Mouse (Mus musculus) brown adipose tissue, adult 24 weeks (tissue): Measurements from ENCODE around the gene Myo5a. TPM values are rescaled to one million over a fixed set of nuclear protein-coding genes. Genes with fewer than 3 reads are reported as not detected.

Experiments used
- H3K27ac ChIP-seq: fragments of 200-500 bp; replicated peaks from 2 replicates; pipeline ENCODE4 v1.5.1; 2012; ENCODE audit warnings: low read depth, mild to moderate bottlenecking, low read length
- H3K4me1 ChIP-seq: fragments of 200-500 bp; 2 replicates; pipeline ENCODE4 v1.6.1; 2012; ENCODE audit warnings: low read length, mixed read lengths; ENCODE audit not compliant: control insufficient read depth, insufficient read depth, insufficient read length
- H3K4me3 ChIP-seq: fragments of 200-500 bp; 2 replicates; pipeline ENCODE4 v1.5.1; 2012; ENCODE audit warnings: low read depth, mild to moderate bottlenecking, low read length, moderate library complexity; ENCODE audit not compliant: insufficient read depth
- polyA plus RNA-seq: library from polyadenylated mRNA; stranded (reverse); fragments of >200 nt; gene quantifications from 2 replicates; pipeline ENCODE4 v1.2.4, GENCODE M21; 2012; ENCODE audit not compliant: missing spikeins, insufficient read depth, insufficient read length

Gene Myo5a
- polyA plus RNA-seq, 1 experiment = 66.6 TPM

DNA sequence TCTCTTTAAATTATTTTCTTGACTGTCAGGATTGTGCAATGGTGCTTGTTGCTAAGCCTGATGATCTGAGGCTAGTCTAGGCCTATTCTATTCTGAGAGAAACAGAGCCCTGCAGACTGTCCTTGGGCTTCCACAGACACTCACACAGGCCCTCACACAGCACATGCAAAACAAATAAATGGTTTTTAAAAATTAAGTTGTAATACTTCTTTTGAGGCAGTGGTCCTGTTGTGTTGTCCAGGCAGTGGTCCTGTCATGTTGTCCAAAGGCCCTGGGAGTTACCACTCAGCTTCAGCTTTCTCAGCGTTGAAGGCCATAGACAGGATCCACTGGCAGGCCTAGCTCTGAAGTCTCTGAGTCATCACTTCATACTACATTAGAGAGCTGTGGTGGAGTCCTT is 130.7 kb downstream of the Myo5a start:
- H3K4me1 ChIP-seq = no peaks in the 10 kb centered on the region
- H3K4me3 ChIP-seq = no peak overlapping the region
- no peak overlapping the region for H3K27ac ChIP-seq

DNA sequence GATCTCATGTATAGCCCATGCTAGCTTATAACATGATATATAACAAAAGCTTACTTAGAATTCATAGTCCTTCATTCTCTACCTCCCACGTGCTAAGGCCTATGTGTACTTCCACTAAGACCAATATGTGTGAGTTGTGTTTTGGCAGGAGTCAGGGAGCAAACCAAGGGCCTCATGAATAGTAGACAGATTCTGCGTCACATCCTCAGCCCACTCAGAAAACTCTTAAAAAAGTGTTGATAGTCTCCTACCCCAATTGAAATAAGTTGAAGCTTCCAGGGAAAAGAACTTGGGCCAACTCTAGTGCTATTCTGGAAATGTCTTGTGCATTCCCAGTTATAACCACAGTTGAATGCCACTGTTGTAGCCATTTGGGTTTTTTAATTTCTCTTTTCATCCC is 131.2 kb downstream of the Myo5a start:
- Histone ChIP-seq H3K27ac (no peak overlapping the region), H3K4me3 (no peak overlapping the region), H3K4me1 (no peaks in the 10 kb centered on the region)

DNA sequence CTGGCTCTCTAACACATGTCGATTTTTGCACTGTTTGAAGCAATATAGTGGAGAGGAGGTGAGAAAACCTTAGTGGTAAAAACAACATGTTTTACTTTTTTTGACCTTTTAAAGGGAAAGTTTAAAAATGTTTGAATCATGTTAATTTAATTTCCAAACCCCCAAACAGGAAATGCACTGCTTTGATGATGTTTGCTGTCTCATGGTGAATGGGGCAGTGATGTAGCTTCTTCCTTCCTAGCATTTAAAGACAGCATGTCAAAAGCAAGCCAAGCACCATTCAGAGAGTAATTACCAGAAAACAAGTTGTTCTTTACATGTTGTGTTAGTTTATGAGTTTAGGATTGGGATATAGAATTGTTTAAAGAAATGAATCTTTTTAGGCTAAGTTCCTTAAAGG is 138.4 kb downstream of the Myo5a start:
- H3K4me1 ChIP-seq = no peaks in the 10 kb centered on the region
- no peak overlapping the region for H3K27ac ChIP-seq

DNA sequence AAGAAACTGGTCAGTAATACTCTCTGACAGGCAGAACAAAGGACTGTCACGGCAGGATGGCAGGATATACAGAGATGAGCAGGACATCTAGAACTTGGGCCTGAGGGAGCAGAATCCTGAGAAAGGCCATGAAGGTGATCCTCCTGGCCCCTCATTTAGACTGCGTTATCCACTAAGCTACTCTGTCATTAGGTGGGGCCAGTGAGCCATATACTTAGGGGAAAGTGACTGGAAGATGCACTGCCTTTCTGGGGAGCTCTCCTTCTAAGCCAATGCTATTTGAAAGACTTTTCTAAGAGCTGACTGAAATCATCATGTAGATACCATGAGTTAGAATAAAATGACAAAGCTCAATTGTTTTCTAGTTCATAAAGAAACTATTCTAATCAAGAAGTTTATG is 139.5 kb downstream of the Myo5a start:
- no peak overlapping the region for H3K4me3 ChIP-seq
- H3K27ac ChIP-seq = no peak overlapping the region
- no peaks in the 10 kb centered on the region for H3K4me1 ChIP-seq

More for the DNA sequence above, 138.4 kb downstream of the Myo5a start:
- no peak overlapping the region for H3K4me3 ChIP-seq

DNA sequence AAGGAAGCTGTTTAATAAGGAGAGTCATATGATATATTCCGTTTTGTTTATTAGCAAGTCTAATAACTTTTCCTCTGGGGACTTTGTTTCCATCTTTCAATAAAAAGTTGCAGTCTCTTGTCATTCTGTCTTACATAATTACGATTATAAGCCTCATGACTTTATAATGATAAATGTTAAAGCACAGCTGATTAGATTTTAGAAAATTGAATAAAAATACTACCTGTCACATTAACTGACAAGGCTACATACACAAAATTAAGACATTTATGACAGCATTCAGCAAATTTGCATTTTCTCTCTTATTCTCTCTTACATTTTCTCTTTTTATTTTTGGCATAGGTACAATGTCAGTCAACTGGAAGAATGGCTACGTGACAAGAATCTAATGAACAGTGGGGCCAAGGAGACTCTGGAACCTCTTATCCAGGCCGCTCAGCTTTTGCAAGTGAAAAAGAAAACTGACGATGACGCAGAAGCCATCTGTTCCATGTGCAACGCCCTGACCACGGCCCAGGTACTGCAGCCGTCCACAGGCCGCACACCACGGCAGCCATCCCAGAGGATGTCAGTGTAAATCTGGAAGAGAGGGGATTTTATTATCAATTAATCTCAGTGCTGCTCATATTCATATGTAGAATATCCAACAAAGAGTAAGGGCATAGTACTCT is 144.1 kb downstream of the Myo5a start:
- Histone ChIP-seq H3K27ac (no peak overlapping the region), H3K4me3 (no peak overlapping the region), H3K4me1 (no peaks in the 10 kb centered on the region)

DNA sequence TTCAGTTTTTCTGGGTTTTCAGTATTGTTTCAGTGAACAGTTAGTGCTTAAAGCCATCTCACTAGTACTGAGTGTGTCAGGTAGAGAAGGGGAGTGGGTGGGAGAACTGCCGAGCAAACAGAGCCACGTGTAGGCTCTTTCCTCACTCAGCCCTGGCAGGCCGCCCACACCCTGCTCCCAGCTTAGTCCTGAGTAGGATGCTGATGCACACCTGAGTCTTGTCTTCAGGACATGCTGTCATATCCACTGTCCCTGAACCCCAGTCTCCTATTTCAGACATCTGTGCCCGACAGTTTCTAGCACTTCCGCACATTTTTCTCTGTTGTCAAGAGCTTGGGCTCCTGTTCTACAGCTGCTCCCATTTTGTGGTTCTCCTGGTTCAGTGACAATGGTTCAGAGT is 149.1 kb downstream of the Myo5a start:
- H3K27ac ChIP-seq = no peak overlapping the region
- no peak overlapping the region for H3K4me3 ChIP-seq
- H3K4me1 ChIP-seq = no peaks in the 10 kb centered on the region

DNA sequence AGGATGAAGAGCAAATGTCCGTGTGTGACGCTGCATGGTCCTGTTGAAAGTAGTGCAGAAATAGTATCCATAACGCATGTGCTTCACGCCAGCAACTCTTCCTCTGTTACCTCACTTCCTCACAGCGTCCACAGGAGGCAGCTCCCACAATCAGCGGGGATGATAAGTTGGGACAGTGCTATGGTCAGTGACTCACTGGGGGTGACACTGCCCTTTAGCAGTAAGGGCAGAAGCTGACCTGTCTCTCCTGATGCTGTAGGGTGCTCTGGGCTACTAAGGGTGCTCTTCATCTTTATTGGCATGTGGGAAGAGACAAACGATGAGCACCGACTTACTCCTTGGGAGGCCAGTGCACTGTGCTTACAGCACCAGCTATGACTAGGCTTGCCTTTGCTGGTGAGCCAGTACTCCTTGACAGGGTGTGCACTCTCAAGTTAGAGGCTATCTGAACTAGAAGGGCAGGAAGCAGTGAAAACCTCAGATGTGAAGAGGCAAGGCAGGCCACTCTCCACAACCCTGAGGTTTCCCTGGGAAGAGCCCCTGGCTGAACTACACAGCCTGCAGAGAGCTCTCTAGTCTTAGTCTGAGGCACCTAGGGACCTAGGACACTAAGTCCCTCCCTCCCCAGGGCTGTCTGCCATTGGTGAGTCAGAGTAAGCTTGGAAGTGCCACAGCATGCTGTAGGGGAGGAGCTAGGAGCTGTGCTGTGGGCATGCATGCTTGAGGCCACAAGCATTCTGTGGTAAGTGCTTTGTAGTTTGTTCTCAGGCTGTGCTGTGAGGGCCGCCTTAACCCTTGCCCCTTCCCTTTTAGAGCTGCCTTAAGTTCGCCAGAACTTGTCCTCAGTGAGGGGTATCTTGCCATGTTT is 150.8 kb downstream of the Myo5a start:
- Histone ChIP-seq H3K27ac (no peak overlapping the region), H3K4me1 (no peaks in the 10 kb centered on the region)

DNA sequence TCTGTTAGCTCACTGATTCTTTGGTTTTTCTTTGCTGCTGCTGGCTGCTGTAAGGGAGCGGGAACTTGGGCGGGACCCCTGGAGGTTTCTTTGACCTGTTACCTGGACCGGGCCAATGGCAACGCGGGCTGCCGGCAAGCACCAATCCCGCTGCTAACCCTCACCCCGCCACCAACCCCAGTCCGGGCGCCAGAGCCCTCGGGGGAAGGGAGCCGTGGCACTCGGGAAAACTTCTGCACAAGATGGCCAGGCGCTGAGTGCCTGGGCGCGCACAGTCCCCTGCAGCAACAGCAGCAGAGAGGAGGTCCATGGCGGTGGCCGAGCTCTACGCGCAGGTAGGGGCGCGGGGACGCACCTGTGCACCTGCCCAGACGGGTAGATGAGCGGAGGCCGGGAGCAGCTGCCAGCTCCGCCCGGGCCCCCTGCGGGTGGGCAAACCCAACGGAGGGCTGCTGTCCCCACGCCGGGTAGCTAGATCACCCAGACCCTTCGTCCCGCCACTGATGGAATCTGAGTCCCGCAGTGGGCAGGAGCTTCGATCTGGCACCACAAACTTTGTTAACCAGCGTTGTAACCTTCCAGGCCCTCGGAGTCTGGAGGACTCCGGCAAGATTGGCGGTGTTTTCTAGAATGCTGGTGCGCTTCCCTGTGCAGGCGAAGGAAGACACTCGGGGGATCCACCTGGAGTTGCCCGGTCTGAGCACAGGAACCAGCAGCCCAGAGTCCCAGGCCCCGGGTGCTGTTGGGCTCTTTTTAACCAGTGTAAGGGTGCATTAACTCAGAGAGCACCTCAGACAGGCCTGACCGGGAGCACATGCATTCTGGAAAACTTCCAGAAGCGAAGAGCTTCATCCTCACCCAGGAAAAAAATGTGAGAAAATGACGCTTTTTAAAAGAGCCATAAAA is 161.3 kb downstream of the Myo5a start, which contains the start of gene Myo5c:
Gene Myo5c (plus strand): TSS at position 180 of the 906 bp plus-strand sequence.
- Histone ChIP-seq H3K27ac (no peak within 1 kb of the TSS), H3K4me1 (no peaks in the 10 kb centered on the region), H3K4me3 (peak within 1 kb of the TSS; percentile 51)

More for the DNA sequence above, 150.8 kb downstream of the Myo5a start:
- no peak overlapping the region for H3K4me3 ChIP-seq

DNA sequence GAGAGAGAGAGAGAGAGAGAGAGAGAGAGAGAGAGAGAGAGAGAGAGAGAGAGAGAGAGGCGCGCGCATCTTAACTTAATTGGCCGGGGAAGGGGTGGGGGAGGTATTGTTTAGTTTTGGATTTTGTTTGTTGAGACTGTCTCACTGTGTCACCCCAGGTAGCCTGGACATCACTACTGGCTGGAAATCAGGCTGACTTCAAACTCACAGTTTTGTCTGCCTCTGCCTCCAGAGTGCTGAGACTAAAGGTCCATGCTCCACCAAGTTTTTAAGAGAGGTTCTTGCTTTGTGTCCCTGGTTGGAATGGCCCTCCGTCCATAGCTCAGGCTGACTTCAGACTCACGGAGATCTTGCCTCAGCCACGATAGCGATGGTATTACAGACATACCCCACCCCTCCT is 162.0 kb downstream of the Myo5a start:
- Histone ChIP-seq H3K4me3 (no peak overlapping the region), H3K4me1 (no peaks in the 10 kb centered on the region), H3K27ac (no peak overlapping the region)

DNA sequence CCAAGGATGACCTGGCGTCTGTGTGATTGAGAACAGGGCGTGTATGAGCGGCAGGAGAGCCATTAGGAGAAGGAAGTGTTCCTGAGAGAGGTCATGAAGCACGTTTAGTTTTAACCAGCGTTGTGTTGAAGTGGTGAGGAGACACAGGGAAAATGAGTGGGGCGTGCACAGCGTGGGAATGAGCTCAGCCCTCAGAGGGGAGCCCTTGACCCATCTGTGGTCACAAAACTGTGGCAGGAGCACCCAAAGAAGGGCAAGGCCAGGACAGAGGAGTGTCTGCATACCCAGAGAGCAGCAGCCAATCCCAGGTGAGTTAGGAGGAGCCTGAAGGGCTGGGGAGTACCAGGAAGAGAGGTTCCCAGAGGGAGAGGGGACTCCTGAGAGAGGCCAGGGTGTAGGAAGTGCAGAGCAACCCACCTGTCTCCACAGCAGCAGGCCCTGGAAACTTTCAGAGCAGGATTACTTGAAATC is 163.5 kb downstream of the Myo5a start:
- no peak overlapping the region for H3K27ac ChIP-seq
- H3K4me3 ChIP-seq = no peak overlapping the region
- no peaks in the 10 kb centered on the region for H3K4me1 ChIP-seq

DNA sequence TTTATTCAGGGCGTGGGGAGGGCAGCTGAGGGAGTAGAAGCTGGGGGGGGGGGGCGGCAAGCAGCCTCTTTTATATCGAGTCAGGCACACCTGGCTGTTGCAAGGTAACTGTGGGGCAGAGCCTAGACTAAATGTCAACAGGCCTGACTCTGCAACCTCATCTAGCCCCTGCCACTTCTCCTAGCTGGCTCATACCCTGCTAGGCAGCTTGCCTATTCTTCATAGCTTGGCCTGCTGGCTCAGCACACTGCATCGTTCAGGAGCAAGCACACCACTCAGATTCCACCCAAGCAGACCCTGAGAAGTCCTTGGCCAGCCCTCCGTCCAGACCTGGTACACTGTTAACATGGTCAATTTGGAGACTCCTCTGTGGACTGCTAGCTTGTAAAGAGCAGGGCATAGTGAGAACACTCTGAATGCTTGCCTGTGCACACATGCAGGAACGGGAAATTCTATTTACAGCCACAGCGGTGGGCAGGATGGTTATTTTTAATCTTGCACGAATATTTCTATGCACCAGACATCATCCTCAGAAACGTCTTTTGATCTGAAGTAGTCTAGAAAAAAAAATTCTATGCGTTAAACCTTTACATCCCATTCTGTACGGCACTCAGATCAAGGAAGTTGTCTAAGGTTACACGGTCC is 164.3 kb downstream of the Myo5a start:
- Histone ChIP-seq H3K27ac (no peak overlapping the region), H3K4me1 (no peaks in the 10 kb centered on the region), H3K4me3 (no peak overlapping the region)

DNA sequence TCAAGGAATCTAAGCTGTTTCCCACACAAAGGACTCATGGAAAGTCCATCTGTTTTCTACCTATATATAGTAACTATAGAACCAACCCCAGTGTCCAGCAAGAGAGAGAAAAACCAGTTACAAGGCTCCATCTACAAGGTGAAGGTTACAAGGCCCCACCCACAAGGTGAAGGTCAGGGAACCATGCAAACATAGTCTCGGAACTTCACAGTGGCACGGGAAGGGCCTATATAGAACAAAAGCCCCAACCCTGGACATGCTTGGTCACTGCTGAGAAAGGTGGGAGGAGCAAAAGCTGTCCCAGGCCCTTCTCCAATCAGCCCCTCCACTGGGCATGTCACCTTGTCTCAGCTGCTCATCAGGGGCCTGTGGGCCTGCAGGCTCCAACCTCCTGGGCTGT is 164.9 kb downstream of the Myo5a start:
- H3K4me3 ChIP-seq = no peak overlapping the region
- H3K4me1 ChIP-seq = no peaks in the 10 kb centered on the region
- H3K27ac ChIP-seq = no peak overlapping the region

DNA sequence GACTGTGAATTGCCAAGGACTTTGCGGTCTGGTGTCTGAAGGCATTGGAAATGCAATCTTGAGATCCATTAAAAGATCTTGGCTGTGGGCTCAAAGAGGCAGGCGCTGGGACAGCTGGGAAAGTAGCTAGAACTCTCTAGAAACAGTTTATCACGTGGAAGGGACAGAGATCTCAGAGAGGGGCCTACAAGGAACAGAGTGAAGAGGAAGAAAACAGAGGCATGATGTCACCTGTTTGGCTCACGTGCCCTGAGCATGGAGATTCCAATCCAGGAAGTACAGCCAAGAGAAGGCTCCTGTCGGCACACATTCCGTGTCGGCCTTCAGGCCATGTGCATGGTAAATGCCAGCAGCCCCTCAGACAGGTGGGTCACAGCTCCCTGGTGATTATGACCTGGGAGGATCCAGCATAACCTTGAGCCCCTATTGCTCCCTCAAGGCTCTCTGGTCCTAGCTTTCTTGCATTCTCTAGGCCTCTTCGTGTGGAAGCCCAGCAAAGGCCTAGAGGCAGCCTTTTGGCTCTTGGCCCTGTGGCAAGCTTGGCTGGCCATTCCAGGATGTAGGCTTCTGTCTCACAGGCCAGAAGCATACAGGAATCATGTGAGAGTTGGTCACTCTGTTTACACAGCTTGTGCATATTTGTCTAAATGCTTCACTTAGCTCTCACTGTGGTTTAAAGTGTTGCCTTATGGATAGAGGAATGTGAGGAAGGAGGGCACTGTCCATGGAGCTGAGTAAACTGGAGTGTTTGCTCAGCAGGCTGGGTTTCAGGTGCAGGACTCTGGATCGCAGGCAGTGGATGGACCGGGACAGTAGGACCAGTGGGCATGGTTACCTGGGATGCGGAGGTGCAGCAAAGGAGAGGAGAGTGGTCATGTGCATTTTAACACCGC is 165.8 kb downstream of the Myo5a start:
- H3K27ac ChIP-seq = peak overlapping the region; percentile 9; the same call in 1 of the 2 replicates
- no peaks in the 10 kb centered on the region for H3K4me1 ChIP-seq
- no peak overlapping the region for H3K4me3 ChIP-seq

DNA sequence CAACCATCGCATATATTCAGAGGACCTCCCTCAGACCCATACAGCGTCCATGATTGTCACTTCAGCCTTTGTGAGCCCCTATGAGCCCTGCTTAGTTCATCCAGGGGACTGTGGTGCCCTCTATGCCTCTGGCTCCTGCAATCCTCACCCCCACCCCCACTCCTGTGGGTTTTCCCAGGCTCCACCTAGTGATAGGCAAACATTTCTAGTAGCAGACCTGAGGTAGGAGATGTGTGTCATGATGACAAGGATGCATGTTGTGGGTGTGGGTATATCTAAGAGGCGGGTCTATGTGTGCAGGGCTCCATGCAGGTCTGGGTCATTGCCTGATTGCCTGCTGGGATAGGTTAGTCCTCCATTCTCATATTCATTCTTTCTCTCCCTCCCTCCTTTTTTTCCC is 167.4 kb downstream of the Myo5a start:
- Histone ChIP-seq H3K27ac (no peak overlapping the region), H3K4me3 (no peak overlapping the region), H3K4me1 (no peaks in the 10 kb centered on the region)
